Mouse (Mus musculus) hindbrain, embryonic 15.5 days (tissue): ENCODE results near the gene Gcgr. TPM values are rescaled to one million over a fixed set of nuclear protein-coding genes. Genes with fewer than 3 reads are reported as not detected.
A peak's percentile ranks its signal among the peaks of the same experiment; 100 is the strongest.
"Not testable (repeated sequence)": the region's sequence is repeated elsewhere in the genome, so short reads cannot be mapped to it uniquely, and the experiment has no call there.

Experiments used
- ATAC-seq: fragments of 200-750 bp; cut with Nextera tagmentation; 2 replicates; pipeline ENCODE4 v1.8.0; 2017; ENCODE audit warnings: low read depth, moderate number of reproducible peaks, moderate TSS enrichment; ENCODE audit not compliant: low FRiP score
- H3K27ac ChIP-seq: fragments of 300-500 bp; sonication (generic); replicated peaks from 2 replicates; pipeline ENCODE4 v1.5.1; 2015; ENCODE audit warnings: mild to moderate bottlenecking, inconsistent platforms
- H3K27me3 ChIP-seq: fragments of 300-500 bp; sonication (generic); 2 replicates; pipeline ENCODE4 v1.6.1; 2015; ENCODE audit warnings: control low read depth, inconsistent platforms
- H3K36me3 ChIP-seq: fragments of 300-500 bp; sonication (generic); 2 replicates; pipeline ENCODE4 v1.6.1; 2015; ENCODE audit warnings: control low read depth, inconsistent platforms
- H3K4me1 ChIP-seq: fragments of 300-500 bp; sonication (generic); replicated peaks from 2 replicates; pipeline ENCODE4 v1.6.1; 2015; ENCODE audit warnings: control low read depth, inconsistent platforms
- H3K4me2 ChIP-seq: fragments of 300-500 bp; sonication (generic); 2 replicates; pipeline ENCODE4 v1.6.1; 2015; ENCODE audit warnings: moderate library complexity, mild to moderate bottlenecking, inconsistent platforms
- H3K4me3 ChIP-seq: fragments of 300-500 bp; sonication (generic); 2 replicates; pipeline ENCODE4 v1.5.1; 2015; ENCODE audit warnings: mild to moderate bottlenecking, inconsistent platforms
- H3K9ac ChIP-seq: fragments of 300-500 bp; sonication (generic); 2 replicates; pipeline ENCODE4 v1.6.1; 2015; ENCODE audit warnings: inconsistent platforms
- H3K9me3 ChIP-seq: fragments of 300-500 bp; sonication (generic); 2 replicates; pipeline ENCODE4 v1.6.1; 2016; ENCODE audit warnings: control low read depth, inconsistent platforms
- WGBS: fragments of 180-500 bp; shearing (Covaris S2); methylation state at CpG from one replicate; pipeline ENCODE4 v1.1.7; 2015; 5-methylcytosine and 5-hydroxymethylcytosine counted together
- polyA plus RNA-seq: library from polyadenylated mRNA; unstranded; fragments of >200 nt; fragmentation: Nextera tagmentation; extraction: Ambion mirVana; gene quantifications from 2 replicates; pipeline ENCODE4 v1.2.1, GENCODE M21; 2015

The Gcgr gene
- polyA plus RNA-seq, 1 experiment from 2014 or later, result 0.75 TPM

DNA sequence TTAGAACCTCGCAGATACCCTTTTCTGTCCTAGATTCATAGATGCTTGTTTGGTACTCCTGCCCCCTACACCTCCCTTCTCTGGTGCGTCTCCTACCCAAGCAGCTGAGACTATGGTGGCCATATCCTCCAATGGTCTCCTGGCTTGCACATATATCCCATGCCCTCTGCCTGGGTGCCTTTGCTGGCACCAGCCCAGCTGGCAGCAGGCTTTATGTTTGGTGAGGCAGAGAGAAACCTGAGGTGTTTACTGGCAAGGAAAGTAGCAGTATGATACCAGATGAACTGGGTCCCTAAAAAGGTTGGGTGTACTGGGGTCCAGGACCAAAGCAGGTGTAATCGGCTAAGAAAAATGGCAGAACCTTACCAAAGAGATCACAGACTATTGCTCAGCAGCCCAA lies 15.5 kb downstream of the Gcgr start:
- ATAC-seq, result no peak
- Histone ChIP-seq H3K36me3 (peaks cover 25% of the 10 kb centered on the region), H3K4me2 (no peak overlapping the region), H3K9me3 (no peaks in the 10 kb centered on the region), H3K27me3 (no peaks in the 10 kb centered on the region), H3K4me1 (peaks cover 26% of the 10 kb centered on the region), H3K27ac (no peak overlapping the region), H3K9ac (no peak overlapping the region), H3K4me3 (no peak overlapping the region)
- WGBS, result 92% methylated on average over 3 of the region's 3 CpGs

DNA sequence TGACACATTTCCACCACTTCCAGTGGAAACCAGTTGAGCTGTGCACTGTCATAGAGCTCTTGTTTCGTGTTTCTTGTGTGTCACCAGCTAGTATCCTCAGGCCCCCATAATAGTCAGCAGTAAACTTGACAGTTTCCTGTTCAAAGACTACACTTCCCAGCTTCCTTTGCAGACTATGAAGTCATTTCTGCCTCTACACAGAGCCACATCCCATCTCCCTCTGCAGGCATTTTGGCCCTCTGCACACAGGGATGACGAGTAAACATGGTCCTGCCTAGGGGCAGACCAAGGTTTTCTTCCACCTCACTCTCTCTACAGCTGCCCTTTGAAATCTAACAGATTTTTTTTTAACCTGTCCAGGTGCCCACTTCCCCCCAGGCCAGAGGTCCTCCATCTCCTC lies 17.0 kb downstream of the Gcgr start:
- Histone ChIP-seq H3K4me1 (peaks cover 26% of the 10 kb centered on the region), H3K36me3 (peaks cover 25% of the 10 kb centered on the region), H3K9me3 (no peaks in the 10 kb centered on the region), H3K4me2 (peak overlapping the region; percentile 82; the same call in 1 of the 2 replicates), H3K27me3 (no peaks in the 10 kb centered on the region), H3K27ac (no peak overlapping the region), H3K9ac (no peak overlapping the region), H3K4me3 (no peak overlapping the region)
- 64% methylated on average over 2 of the region's 2 CpGs for WGBS
- ATAC-seq, result no peak

DNA sequence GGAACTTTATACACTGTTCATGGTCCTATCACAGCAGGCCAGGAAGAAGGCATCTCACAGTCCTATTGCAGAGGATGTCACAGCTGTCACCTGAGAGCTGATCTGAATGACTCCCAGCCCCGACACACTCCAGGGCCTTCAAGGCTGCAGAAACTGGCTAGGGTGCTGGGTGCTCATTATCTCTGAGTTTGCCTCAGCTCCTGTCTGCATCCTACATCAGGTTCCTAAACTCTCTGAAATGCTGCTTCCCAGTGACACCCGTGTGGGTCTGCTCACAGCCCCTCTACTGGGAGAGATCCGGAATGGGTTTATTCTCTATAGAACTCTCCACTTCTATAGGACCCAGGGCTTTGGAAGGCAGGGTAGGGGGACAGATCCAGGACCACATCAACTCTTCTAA lies 17.7 kb downstream of the Gcgr start:
- 86% methylated on average over 3 of the region's 3 CpGs for WGBS
- peaks cover 19% of the 10 kb centered on the region for H3K36me3 ChIP-seq
- H3K9me3 ChIP-seq, result no peaks in the 10 kb centered on the region
- peak overlapping the region; percentile 82 for H3K4me2 ChIP-seq
- H3K27ac ChIP-seq, result no peak overlapping the region
- H3K27me3 ChIP-seq, result no peaks in the 10 kb centered on the region
- ATAC-seq, result no peak
- peak overlapping the region; percentile 97 for H3K4me3 ChIP-seq
- peak overlapping the region; percentile 97 for H3K9ac ChIP-seq
- H3K4me1 ChIP-seq, result peaks cover 26% of the 10 kb centered on the region

DNA sequence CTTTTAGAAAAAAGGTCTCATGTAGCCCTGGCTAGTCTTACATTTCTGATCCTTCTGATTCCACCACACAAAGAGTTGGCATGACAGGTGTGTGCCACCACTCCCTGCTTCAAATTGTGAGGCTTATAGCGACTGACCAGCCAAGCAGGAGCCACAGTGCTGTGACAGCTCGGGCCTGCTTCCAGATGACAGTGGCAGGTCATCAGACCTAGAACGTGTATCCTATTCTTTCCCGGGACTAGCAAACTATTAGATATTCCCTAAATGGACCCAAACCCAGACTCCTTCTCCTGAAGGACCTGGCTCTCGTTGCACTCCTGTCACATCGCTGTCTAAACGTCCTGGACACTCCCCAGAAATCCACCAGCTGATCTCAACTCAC lies 18.3 kb downstream of the Gcgr start:
- Histone ChIP-seq H3K4me2 (peak overlapping the region; percentile 82), H3K27me3 (no peaks in the 10 kb centered on the region), H3K4me1 (peaks cover 26% of the 10 kb centered on the region), H3K4me3 (peak overlapping the region; percentile 97), H3K36me3 (peaks cover 14% of the 10 kb centered on the region), H3K27ac (peak overlapping the region; percentile 85), H3K9ac (peak overlapping the region; percentile 97), H3K9me3 (no peaks in the 10 kb centered on the region)
- WGBS, result 29% methylated on average over 7 of the region's 7 CpGs
- ATAC-seq, result no peak

DNA sequence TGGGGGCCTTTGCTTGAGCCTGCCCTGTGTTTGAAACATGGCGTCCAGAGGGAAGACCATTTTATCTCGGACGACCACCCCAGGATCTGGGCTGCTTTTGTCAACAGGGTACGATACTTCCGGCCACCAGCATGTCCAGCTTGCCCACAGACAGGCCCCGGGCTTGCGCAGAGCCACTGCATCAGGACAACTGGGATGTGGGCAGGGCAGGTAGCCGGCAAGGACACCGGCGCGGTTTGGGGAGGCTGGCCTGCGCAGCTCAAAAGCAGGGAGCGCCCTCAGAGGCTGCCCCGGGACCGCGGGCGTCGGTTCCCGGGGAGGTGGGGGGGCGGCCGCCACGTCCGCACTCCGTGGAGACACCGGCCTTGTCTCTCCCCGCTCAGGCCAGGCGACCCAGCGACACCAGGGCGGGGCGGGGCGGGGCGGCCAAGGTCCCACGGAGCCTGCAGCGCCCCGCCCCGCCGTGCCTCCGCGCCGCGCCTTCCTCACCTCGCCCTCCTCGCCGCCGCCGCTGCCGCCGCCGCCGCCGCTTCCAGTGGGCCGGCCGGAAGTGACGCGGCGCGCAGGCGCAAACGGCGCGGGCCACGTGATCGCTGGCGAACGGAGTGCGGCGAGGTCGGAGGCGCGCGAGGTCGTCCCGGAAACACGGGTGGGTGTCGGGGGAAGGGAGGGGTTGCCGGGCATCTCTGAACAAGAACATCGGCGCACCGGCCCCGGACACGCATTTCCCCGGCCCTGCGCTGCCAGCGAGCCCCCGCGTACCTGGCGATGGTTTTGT lies 18.9 kb downstream of the Gcgr start, which contains the start of gene Mcrip1:
Gene Mcrip1, minus strand, starts transcription at position 560 of the 778 bp plus-strand sequence.
- WGBS, result 1% methylated on average over 65 of the region's 87 CpGs
- peak within 1 kb of the TSS; percentile 82 for H3K4me2 ChIP-seq
- H3K27ac ChIP-seq, result peak within 1 kb of the TSS; percentile 85
- no peaks in the 10 kb centered on the region for H3K9me3 ChIP-seq
- H3K27me3 ChIP-seq, result no peaks in the 10 kb centered on the region
- peaks cover 26% of the 10 kb centered on the region for H3K4me1 ChIP-seq
- peak within 1 kb of the TSS; percentile 97 for H3K4me3 ChIP-seq
- H3K36me3 ChIP-seq, result peaks cover 8% of the 10 kb centered on the region
- peak; percentile 91 for ATAC-seq
- H3K9ac ChIP-seq, result peak within 1 kb of the TSS; percentile 97

DNA sequence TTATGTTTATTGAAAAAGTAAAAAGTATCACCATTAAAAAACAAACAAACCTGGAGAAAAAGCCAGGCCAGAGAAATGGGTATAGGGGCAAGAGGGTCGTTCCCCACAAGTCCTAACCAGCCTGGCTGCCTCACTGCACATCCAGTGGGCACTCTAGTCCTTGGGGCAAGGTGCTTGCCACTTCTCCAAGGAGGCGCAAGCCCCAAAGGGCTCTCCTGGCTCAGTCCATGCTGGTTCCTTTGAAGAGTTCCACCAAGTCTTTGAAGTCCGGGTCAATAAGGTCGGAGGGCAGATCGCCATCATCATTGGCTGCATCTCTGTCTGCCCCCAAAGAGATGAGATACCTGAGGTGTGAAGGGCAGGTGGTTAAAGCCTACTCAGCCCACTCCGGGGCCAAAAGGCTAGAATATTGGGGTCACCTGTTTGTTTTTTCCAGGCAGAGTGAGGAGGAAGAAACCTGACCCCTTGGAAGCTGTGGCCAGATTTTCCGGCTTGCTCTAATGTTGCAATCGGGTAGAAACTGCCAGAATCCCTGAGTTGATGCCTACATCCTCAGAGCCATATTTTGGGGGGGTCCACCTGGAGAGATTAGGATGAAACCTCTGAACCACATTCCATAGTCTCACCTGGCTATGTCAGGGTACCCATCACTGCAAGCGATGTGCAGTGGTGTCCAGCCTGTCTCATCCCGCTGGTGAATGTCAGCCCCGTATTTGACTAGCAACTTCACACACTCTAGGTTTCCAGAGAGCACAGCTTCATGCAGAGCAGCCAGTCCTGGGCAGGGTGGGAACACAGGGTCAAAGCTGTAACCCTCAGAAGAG lies 19.7 kb downstream of the Gcgr start:
- Histone ChIP-seq H3K4me1 (peaks cover 26% of the 10 kb centered on the region), H3K9me3 (no peaks in the 10 kb centered on the region), H3K4me3 (peak overlapping the region; percentile 97), H3K9ac (peak overlapping the region; percentile 97), H3K36me3 (0 out of 2 replicates have a peak, but pooled peaks cover under 1% of the 10 kb centered on the region), H3K27ac (peak overlapping the region; percentile 85), H3K4me2 (peak overlapping the region; percentile 82), H3K27me3 (no peaks in the 10 kb centered on the region)
- WGBS, result 76% methylated on average over 11 of the region's 11 CpGs
- peak; percentile 38; the same call in 1 of the 2 replicates for ATAC-seq

DNA sequence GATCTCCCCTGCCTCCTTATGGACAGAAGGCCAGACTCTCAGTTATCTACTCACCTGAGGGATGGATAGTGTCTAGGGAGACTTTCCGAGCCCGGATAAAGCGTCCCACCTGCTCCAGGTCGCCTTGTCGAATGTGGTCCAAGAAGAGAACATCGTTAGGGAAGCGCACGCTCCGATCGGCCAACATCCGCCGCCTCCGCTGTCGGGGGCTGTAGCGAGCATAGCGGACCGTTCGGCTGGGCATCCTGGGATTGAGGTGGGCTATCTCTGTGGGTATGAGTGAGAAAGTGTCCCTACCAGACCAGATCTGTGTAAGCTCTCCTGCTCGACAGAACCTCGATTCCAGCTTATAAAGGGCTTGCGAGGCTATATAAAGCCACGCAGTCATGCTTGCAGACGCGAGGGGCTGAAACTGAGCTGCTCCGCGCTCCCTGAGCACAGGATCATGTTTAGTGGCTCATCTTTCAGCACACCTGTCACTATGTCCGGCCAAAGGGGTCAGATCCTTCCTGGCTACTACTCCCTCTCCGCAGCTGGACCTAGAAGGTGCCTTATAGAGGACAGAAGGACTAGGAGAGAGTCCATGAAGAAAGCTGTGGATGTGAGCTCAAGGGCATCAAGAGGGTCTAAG lies 20.4 kb downstream of the Gcgr start, which contains the start of gene Ppp1r27:
Gene Ppp1r27, minus strand, starts transcription at position 323 of the 631 bp plus-strand sequence.
- Histone ChIP-seq H3K9me3 (no peaks in the 10 kb centered on the region), H3K4me1 (peaks cover 26% of the 10 kb centered on the region), H3K9ac (peak within 1 kb of the TSS; percentile 97), H3K27ac (peak within 1 kb of the TSS; percentile 85), H3K4me3 (peak within 1 kb of the TSS; percentile 97), H3K27me3 (no peaks in the 10 kb centered on the region), H3K36me3 (no peaks in the 10 kb centered on the region), H3K4me2 (peak within 1 kb of the TSS; percentile 82)
- WGBS, result 94% methylated on average over 28 of the region's 28 CpGs
- no peak for ATAC-seq

DNA sequence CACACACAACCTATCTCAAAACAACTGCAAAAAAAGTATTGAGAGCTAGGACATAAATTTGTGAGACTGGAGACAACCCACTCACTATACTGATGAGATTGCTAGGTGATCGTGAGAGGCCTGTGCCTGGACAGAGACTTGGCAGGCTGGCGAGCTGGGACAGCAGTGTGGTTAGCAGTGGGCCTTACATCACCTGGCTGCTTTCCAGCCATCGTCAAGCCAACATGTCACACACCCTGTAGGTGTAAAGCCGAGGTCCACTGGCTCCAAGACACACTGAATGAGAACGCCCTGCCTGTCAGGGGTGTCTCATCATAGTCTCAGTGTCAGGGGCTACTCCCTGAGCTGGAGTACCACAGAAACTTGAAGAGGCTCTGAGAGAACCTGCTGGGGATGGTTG lies 22.2 kb downstream of the Gcgr start:
- Histone ChIP-seq H3K27me3 (no peaks in the 10 kb centered on the region), H3K36me3 (no peaks in the 10 kb centered on the region), H3K4me2 (no peak overlapping the region), H3K27ac (no peak overlapping the region), H3K9ac (no peak overlapping the region), H3K4me3 (no peak overlapping the region), H3K4me1 (peaks cover 23% of the 10 kb centered on the region), H3K9me3 (no peaks in the 10 kb centered on the region)
- ATAC-seq, result no peak
- 73% methylated on average over 5 of the region's 5 CpGs for WGBS

DNA sequence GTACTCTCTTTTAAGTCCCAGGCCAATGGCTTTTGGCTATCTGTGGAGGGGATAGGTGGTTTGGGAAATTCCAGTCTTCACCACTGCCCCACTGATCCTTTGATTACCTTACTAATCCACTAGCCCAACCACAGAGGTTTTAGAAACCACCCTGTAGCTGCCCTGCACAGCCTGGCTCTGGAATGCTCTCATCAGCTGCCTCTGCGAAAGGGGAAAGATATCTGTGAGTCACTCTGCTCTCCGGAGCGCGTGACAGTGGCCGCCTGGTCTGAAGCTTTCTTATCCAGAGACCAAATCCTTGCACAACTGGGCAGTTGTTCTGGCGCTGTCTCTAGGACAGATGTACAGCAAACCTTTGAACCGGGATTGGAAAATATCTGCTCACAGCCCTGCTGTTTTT lies 24.3 kb downstream of the Gcgr start:
- Histone ChIP-seq H3K27ac (no peak overlapping the region), H3K9me3 (no peaks in the 10 kb centered on the region), H3K4me1 (peaks cover 10% of the 10 kb centered on the region), H3K4me3 (no peak overlapping the region), H3K36me3 (peaks cover 11% of the 10 kb centered on the region), H3K27me3 (no peaks in the 10 kb centered on the region), H3K9ac (no peak overlapping the region), H3K4me2 (no peak overlapping the region)
- 85% methylated on average over 7 of the region's 7 CpGs for WGBS
- ATAC-seq, result no peak

DNA sequence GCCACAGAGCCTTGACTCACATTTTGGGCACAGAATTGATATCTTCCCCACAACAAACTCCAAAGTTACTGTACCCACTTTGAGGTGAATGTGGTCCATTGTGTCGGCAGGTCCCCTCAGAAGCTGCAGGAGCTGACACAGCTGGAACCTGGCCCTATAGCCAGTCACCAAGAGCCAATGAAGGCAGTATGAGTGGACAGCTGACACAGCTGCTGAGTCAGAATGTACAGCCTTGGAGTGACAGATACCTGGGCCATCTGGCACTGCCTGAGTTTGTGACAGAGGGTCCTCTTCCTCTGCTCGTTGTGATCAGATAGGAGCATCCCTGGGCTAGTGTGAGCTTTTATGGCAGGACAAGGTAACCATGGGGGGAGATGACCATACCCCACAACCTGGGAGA lies 24.8 kb downstream of the Gcgr start:
- Histone ChIP-seq H3K27ac (no peak overlapping the region), H3K9me3 (no peaks in the 10 kb centered on the region), H3K4me2 (no peak overlapping the region), H3K27me3 (no peaks in the 10 kb centered on the region), H3K4me1 (peaks cover 5% of the 10 kb centered on the region), H3K36me3 (peaks cover 15% of the 10 kb centered on the region), H3K4me3 (no peak overlapping the region), H3K9ac (no peak overlapping the region)
- ATAC-seq, result no peak
- WGBS, result 80% methylated on average over 2 of the region's 2 CpGs

DNA sequence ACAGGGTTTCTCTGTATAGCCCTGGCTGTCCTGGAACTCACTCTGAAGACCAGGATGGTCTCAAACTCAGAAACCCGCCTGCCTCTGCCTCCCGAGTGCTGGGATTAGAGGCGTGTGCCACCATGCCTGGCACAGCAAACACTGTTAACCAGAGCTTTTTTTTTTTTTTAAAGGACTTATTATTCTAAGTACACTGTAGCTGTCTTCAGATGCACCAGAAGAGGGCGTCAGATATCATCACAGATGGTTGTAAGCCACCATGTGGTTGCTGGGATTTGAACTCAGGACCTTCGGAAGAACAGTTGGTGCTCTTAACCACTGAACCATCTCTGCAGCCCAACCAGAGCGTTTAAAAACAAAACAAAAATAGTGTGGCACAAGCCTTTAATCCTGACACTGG lies 28.3 kb downstream of the Gcgr start:
- H3K27ac ChIP-seq, H3K4me1 ChIP-seq, H3K4me3 ChIP-seq, H3K9me3 ChIP-seq, H3K9ac ChIP-seq, ATAC-seq, H3K4me2 ChIP-seq, H3K27me3 ChIP-seq: not testable (repeated sequence)
- peaks cover 51% of the 10 kb centered on the region for H3K36me3 ChIP-seq
- WGBS, result 87% methylated on average over 6 of the region's 6 CpGs
